Mouse (Mus musculus): ENCODE results near the gene Ccdc50. TPM values are rescaled to one million over a fixed set of nuclear protein-coding genes. Genes with fewer than 3 reads are reported as not detected.
A peak's percentile ranks its signal among the peaks of the same experiment; 100 is the strongest.

Ccdc50 gene
- total RNA-seq (2014; rRNA removed) (26.5 and 27.4 TPM in 2 replicates), polyA plus RNA-seq (2012; rRNA removed) (11.8 and 14.5 TPM in 2 replicates)

GRCm38 (mm10) chr16:27388761-27389451, at the start of gene Ccdc50:
TSS of gene Ccdc50 (plus strand) at chr16:27388869.
- WGBS, result under 1% methylated on average over 65 of the region's 69 CpGs
- TF ChIP-seq POLR2A (IDR thresholded peaks at IDR 0.05; ENCODE audit: extremely low read depth, insufficient read depth, low read length) (0 out of 2 replicates have a peak, but pooled peaks have one; percentile 2), CTCF (IDR thresholded peaks at IDR 0.05; ENCODE audit: low read depth, low read length) (0 out of 2 replicates have a peak, but pooled peaks have one; percentile 11)
- Histone ChIP-seq H3K36me3 (ENCODE audit: control insufficient read depth, insufficient read depth, low read length) (no peaks in the 10 kb centered on the region), H3K4me1 (ENCODE audit: control insufficient read depth, insufficient read depth, low read length) (peaks cover 12% of the 10 kb centered on the region; the same call in 1 of the 2 replicates), H3K27me3 (ENCODE audit: control insufficient read depth, insufficient read depth, low read length) (no peaks in the 10 kb centered on the region), H3K9ac (ENCODE audit: low read depth, low read length) (peak within 1 kb of the TSS; percentile 100), H3K27ac (replicated peaks; ENCODE audit: insufficient read depth, low read depth, low read length) (peak within 1 kb of the TSS; percentile 97), H3K79me2 (ENCODE audit: control insufficient read depth, insufficient read depth, low read length) (peaks cover 20% of the 10 kb centered on the region), H3K4me3 (ENCODE audit: insufficient read depth, low read depth, low read length) (peak within 1 kb of the TSS; percentile 99)
- peak; percentile 62 for DNase-seq (ENCODE audit: extremely low read depth, low read depth, low spot score)

GRCm38 (mm10) chr16:27347521-27347920, 41.1 kb upstream of the Ccdc50 start:
- DNase-seq (ENCODE audit: extremely low read depth, low read depth, low spot score), result peak; percentile 17
- H3K79me2 ChIP-seq (ENCODE audit: control insufficient read depth, insufficient read depth, low read length), result no peaks in the 10 kb centered on the region
- no peaks in the 10 kb centered on the region for H3K27me3 ChIP-seq (ENCODE audit: control insufficient read depth, insufficient read depth, low read length)
- no peak overlapping the region for H3K27ac ChIP-seq (replicated peaks; ENCODE audit: insufficient read depth, low read depth, low read length)
- H3K9ac ChIP-seq (ENCODE audit: low read depth, low read length), result no peak overlapping the region
- no peak for TF ChIP-seq CTCF (IDR thresholded peaks at IDR 0.05; ENCODE audit: low read depth, low read length)
- no peak for TF ChIP-seq POLR2A (IDR thresholded peaks at IDR 0.05; ENCODE audit: extremely low read depth, insufficient read depth, low read length)
- no peaks in the 10 kb centered on the region for H3K4me1 ChIP-seq (ENCODE audit: control insufficient read depth, insufficient read depth, low read length)
- 47% methylated on average over 3 of the region's 3 CpGs for WGBS
- H3K36me3 ChIP-seq (ENCODE audit: control insufficient read depth, insufficient read depth, low read length), result no peaks in the 10 kb centered on the region
- H3K4me3 ChIP-seq (ENCODE audit: insufficient read depth, low read depth, low read length), result no peak overlapping the region

GRCm38 (mm10) chr16:27348359-27348758, 40.3 kb upstream of the Ccdc50 start:
- WGBS, result 81% methylated on average over 1 of the region's 1 CpGs
- no peaks in the 10 kb centered on the region for H3K36me3 ChIP-seq (ENCODE audit: control insufficient read depth, insufficient read depth, low read length)

GRCm38 (mm10) chr16:27349235-27349634, 39.4 kb upstream of the Ccdc50 start:
- no peaks in the 10 kb centered on the region for H3K36me3 ChIP-seq (ENCODE audit: control insufficient read depth, insufficient read depth, low read length)
- no peak overlapping the region for H3K4me3 ChIP-seq (ENCODE audit: insufficient read depth, low read depth, low read length)
- no peaks in the 10 kb centered on the region for H3K79me2 ChIP-seq (ENCODE audit: control insufficient read depth, insufficient read depth, low read length)
- 97% methylated on average over 2 of the region's 2 CpGs for WGBS
- H3K4me1 ChIP-seq (ENCODE audit: control insufficient read depth, insufficient read depth, low read length), result no peaks in the 10 kb centered on the region
- H3K9ac ChIP-seq (ENCODE audit: low read depth, low read length), result no peak overlapping the region
- TF ChIP-seq CTCF (IDR thresholded peaks at IDR 0.05; ENCODE audit: low read depth, low read length) (no peak), POLR2A (IDR thresholded peaks at IDR 0.05; ENCODE audit: extremely low read depth, insufficient read depth, low read length) (no peak)
- H3K27me3 ChIP-seq (ENCODE audit: control insufficient read depth, insufficient read depth, low read length), result no peaks in the 10 kb centered on the region
- H3K27ac ChIP-seq (replicated peaks; ENCODE audit: insufficient read depth, low read depth, low read length), result no peak overlapping the region
- DNase-seq (ENCODE audit: extremely low read depth, low read depth, low spot score), result peak; percentile 20

More at GRCm38 (mm10) chr16:27348359-27348758, 40.3 kb upstream of the Ccdc50 start:
- H3K4me3 ChIP-seq (ENCODE audit: insufficient read depth, low read depth, low read length), result no peak overlapping the region
- TF ChIP-seq CTCF (IDR thresholded peaks at IDR 0.05; ENCODE audit: low read depth, low read length), result no peak
- TF ChIP-seq POLR2A (IDR thresholded peaks at IDR 0.05; ENCODE audit: extremely low read depth, insufficient read depth, low read length), result no peak
- H3K9ac ChIP-seq (ENCODE audit: low read depth, low read length), result no peak overlapping the region
- H3K4me1 ChIP-seq (ENCODE audit: control insufficient read depth, insufficient read depth, low read length), result no peaks in the 10 kb centered on the region
- DNase-seq (ENCODE audit: extremely low read depth, low read depth, low spot score), result no peak
- no peak overlapping the region for H3K27ac ChIP-seq (replicated peaks; ENCODE audit: insufficient read depth, low read depth, low read length)
- H3K27me3 ChIP-seq (ENCODE audit: control insufficient read depth, insufficient read depth, low read length), result no peaks in the 10 kb centered on the region
- no peaks in the 10 kb centered on the region for H3K79me2 ChIP-seq (ENCODE audit: control insufficient read depth, insufficient read depth, low read length)

DNA sequence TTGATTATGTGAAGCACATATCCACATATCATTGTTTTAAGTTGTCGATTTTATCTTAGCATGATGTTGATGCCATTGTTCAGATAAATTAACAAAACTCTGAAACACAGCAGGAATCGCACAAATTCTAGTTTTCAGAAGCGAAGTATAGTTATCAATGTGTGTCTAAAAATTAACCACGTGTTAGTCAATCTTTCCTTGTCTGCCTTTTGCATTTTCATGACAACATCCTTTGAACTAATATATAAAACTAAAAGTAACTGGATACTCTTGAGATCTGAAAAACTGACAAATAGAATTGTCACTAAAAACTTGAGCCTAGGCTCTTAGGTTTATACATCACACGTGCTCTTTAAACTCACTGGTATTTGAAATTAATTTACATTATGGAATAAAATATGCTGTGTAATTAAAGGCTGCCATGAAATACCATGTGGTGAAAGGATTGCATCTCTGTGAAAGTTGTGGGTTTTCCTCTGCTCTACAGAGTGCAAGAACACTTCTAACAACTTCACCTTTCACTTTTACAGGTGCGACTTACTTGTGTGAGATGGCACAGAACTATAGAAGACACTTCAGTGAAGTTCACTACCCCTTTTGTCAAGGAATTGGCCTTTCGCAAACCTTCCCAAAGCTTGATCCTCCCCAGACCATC, 38.7 kb upstream of the Ccdc50 start:
- no peak overlapping the region for H3K27ac ChIP-seq (replicated peaks; ENCODE audit: insufficient read depth, low read depth, low read length)
- H3K79me2 ChIP-seq (ENCODE audit: control insufficient read depth, insufficient read depth, low read length), result no peaks in the 10 kb centered on the region
- H3K9ac ChIP-seq (ENCODE audit: low read depth, low read length), result no peak overlapping the region
- H3K4me1 ChIP-seq (ENCODE audit: control insufficient read depth, insufficient read depth, low read length), result no peaks in the 10 kb centered on the region
- no peak overlapping the region for H3K4me3 ChIP-seq (ENCODE audit: insufficient read depth, low read depth, low read length)
- no peak for DNase-seq (ENCODE audit: extremely low read depth, low read depth, low spot score)
- 89% methylated on average over 7 of the region's 7 CpGs for WGBS
- TF ChIP-seq CTCF (IDR thresholded peaks at IDR 0.05; ENCODE audit: low read depth, low read length) (no peak), POLR2A (IDR thresholded peaks at IDR 0.05; ENCODE audit: extremely low read depth, insufficient read depth, low read length) (no peak)
- H3K36me3 ChIP-seq (ENCODE audit: control insufficient read depth, insufficient read depth, low read length), result no peaks in the 10 kb centered on the region
- no peaks in the 10 kb centered on the region for H3K27me3 ChIP-seq (ENCODE audit: control insufficient read depth, insufficient read depth, low read length)

Measured in liver, adult 2 months (tissue).